Mouse (Mus musculus) adipocyte (in vitro differentiated cells): ENCODE results near the gene Pdcd1.
"Not testable (repeated sequence)": the region's sequence is repeated elsewhere in the genome, so short reads cannot be mapped to it uniquely, and the experiment has no call there.

ENCODE experiments used
- DNase-seq: peaks from one replicate; pipeline ENCODE4 v3.0.0-alpha.2; 2016; ENCODE audit warnings: low spot score

Gene Pdcd1

DNA sequence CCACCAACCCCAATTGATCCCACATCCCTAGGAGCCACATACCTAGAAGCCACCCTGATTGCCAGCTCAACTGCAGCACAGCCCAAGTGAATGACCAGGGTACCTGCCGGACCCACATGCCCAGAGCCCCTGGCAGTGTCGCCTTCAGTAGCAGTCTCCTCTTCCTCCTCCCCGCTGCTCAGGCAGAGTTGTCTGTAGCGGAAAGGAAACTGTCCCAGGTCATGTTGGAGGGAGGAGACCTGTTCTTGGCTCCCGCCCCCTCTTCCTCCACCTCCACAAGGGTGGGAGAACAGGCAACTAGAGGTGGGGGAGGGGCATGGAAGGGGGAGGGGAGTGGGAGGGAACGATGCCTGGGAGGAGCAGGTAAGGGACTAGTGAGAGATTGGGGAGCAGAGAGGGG is at the start of gene Pdcd1:
Gene Pdcd1 (minus strand): TSS at position 181 of the 400 bp plus-strand sequence.
- no peak for DNase-seq

GRCm38 (mm10) chr1:94091788-94092187 is 39.4 kb upstream of the Pdcd1 start:
- DNase-seq = no peak

GRCm38 (mm10) chr1:94086311-94086898 is 34.1 kb upstream of the Pdcd1 start:
- no peak for DNase-seq

DNA sequence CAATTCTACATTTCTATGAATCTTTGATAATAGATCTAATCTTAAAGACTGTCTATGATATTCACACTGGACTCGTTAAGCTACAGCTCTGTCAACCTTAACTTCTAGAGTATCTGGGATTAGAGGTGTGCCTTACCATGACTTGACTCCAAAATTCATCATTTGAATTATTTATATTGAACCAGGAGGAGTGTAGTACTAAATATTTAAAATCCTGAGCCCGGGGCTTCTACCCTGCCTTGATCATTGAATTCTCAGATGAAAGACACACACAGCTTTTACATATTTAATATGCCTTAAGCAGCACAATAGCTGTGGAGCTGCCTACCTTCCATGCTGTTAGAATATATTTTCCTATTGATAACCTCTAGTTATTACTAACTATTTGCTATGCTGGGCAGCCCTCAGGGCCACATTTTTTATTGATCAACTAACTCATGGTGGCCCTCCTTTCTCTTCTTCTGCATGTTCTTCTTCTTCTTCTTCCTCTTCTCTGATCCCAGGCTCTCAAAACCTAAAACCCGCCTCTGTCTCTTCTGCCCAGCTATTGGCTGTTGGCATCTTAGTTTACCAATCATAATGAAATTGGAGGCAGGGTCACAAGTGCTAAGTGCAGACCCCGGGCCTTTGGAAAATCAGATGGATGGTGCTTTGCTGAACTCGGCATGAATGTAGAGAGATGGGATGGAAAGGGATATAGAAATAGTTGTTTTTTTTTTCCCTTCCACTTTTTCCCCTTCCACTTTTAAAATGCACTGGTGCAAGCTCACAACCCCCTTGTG is 33.2 kb upstream of the Pdcd1 start:
- DNase-seq = no peak

GRCm38 (mm10) chr1:94081761-94082160 is 29.4 kb upstream of the Pdcd1 start:
- DNase-seq = no peak

GRCm38 (mm10) chr1:94081191-94081590 is 28.8 kb upstream of the Pdcd1 start:
- DNase-seq = no peak

GRCm38 (mm10) chr1:94080718-94081117 is 28.4 kb upstream of the Pdcd1 start:
- no peak for DNase-seq

- DNase-seq = peak; percentile 90
Observed at GRCm38 (mm10) chr1:94078835-94079440, 26.6 kb upstream of the Pdcd1 start.

DNA sequence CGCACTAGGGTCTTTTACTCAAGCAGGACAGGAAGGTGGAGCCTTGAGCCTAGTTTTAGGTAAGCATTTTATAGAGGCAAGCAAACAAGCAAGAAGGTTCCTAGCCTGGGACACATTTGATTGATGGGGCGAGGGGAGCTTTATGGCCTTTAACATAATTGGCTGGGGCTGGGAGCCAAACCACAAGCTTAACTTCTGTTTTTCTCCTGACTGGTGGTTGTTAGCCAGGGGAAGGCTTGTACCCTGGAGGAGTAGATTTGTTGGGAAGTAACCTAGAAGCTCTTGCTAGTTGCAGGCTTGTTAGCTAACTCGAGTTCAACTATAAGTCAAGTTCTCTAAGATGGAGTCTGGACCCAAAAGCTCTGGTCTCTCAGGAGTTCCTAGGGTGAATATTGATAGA is 26.0 kb upstream of the Pdcd1 start:
- peak; percentile 38 for DNase-seq

GRCm38 (mm10) chr1:94076702-94077101 is 24.3 kb upstream of the Pdcd1 start:
- no peak for DNase-seq

- no peak for DNase-seq
Observed at GRCm38 (mm10) chr1:94074756-94075155, 22.4 kb upstream of the Pdcd1 start.

GRCm38 (mm10) chr1:94058281-94058680 is 5.9 kb upstream of the Pdcd1 start:
- DNase-seq = not testable (repeated sequence)

DNA sequence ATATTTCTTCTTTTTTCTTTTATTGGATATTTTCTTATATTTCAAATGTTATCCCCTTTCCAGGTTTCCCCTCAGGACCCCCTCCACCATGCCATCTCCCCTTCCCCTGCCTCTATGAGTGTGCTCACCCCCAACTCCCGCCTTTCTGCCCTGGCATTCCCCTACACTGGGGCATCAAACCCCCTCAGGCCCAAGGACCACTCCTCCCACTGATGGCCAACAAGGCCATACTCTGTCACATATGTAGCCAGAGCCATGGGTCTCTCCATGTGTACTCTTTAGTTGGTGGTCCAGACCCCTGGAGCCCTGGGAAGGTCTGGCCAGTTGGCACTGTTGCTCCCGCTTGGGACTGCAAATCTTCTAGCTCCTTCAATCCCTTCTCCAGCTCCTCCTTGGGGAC is 5.0 kb upstream of the Pdcd1 start:
- no peak for DNase-seq

- no peak for DNase-seq
Observed at GRCm38 (mm10) chr1:94055966-94056365, 3.6 kb upstream of the Pdcd1 start.

- DNase-seq = no peak
Observed at GRCm38 (mm10) chr1:94054481-94054880, 2.1 kb upstream of the Pdcd1 start.

GRCm38 (mm10) chr1:94053530-94054216 is 1.3 kb upstream of the Pdcd1 start:
- no peak for DNase-seq

DNA sequence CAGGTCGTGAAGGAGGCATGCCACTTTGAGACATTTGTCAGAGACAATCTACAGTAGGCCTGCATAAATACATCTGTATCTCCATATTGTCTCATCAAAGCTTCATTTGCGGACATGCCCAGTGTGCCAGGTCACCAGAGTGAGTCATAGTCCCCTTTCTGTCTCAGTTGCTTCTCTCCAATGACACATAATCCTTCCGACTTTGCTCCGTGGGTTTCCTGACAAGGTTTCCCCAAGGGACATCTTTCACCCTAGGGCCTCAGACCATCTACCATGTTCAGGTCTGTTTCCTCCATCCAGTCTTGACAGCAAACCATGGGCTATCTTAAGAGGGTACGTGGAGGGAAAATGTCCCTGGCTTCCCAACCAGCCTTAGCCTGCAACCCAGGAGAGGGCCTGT is 1.2 kb downstream of the Pdcd1 start:
- DNase-seq = no peak

- no peak for DNase-seq
Observed at GRCm38 (mm10) chr1:94046544-94046943, 5.8 kb downstream of the Pdcd1 start.

DNA sequence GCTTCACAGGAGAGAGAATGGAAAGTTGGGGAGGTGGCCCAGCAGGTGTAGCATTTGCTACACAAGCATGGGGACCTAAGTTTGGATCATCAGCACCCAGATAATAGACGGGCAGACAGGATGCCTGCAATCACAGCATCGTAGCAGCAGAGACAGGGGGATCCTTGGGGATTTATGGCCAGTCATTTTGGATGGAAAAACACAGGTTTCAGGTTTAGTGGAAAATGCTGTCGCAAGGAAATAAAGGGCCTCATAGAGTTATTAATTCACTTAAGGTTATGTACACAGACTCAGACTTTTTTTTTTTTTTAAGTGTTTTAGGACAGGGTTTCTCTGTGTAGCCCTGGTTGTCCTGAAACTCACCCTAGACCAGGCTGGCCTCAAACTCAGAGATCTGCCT is 6.8 kb downstream of the Pdcd1 start:
- no peak for DNase-seq

- DNase-seq = no peak
Observed at GRCm38 (mm10) chr1:94040391-94040790, 12.0 kb downstream of the Pdcd1 start.

DNA sequence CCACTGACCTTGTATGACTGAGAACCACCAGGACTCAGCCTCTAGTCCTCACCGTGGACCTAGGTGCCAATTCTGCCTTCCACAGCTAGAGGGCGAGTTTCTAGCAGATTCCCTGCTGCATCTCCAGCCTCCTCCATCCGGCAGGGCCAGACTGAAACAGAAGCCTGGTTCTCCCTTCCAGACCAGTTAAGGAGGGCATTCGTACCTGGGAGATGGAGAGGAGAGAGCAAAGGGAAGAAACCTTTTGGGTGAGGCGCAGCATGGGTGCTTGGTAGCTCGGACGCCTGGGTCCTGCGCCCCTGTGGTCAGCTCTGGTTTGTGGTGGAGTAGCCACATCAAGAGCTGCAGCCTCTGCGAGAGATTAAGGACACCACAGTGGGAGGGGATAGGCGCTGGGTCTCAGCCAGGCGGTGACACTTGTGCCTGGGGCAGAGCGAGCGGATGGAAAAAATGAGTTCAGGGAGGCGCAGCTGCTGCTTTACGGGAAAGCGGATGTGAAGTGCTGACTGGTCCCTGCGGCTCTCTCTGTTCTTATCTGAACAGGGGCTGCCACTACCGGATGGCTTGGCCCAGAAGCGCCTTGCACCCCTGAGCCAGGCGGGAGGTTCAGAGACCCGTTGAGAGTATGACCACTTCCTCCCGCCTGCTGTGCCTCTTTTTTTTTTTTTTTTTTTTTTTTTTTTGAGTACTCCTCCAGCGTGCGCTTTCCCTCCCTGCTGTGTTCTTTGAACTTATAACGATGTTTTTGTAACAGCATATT is 17.2 kb downstream of the Pdcd1 start:
- peak; percentile 28 for DNase-seq

GRCm38 (mm10) chr1:94033075-94033602 is 19.2 kb downstream of the Pdcd1 start:
- no peak for DNase-seq
